Mouse (Mus musculus): ENCODE data around the gene Bcr.
"Not testable (repeated sequence)": the region's sequence is repeated elsewhere in the genome, so short reads cannot be mapped to it uniquely, and the experiment has no call there.

The Bcr gene

GRCm38 (mm10) chr10:75060217-75060842 lies at the start of gene Bcr:
Gene Bcr, plus strand, starts transcription at chr10:75060592.
- no peak for DNase-seq (ENCODE audit: extremely low read depth, low read depth)

GRCm38 (mm10) chr10:75010704-75011103 lies 49.7 kb upstream of the Bcr start:
- no peak for DNase-seq (ENCODE audit: extremely low read depth, low read depth)

- no peak for DNase-seq (ENCODE audit: extremely low read depth, low read depth)
Measured at GRCm38 (mm10) chr10:75015465-75015864, 44.9 kb upstream of the Bcr start.

GRCm38 (mm10) chr10:75016481-75016880 lies 43.9 kb upstream of the Bcr start:
- DNase-seq (ENCODE audit: extremely low read depth, low read depth): no peak

GRCm38 (mm10) chr10:75020271-75020670 lies 40.1 kb upstream of the Bcr start:
- DNase-seq (ENCODE audit: extremely low read depth, low read depth): no peak

GRCm38 (mm10) chr10:75021138-75021537 lies 39.3 kb upstream of the Bcr start:
- no peak for DNase-seq (ENCODE audit: extremely low read depth, low read depth)

- no peak for DNase-seq (ENCODE audit: extremely low read depth, low read depth)
Measured at GRCm38 (mm10) chr10:75026491-75026890, 33.9 kb upstream of the Bcr start.

- DNase-seq (ENCODE audit: extremely low read depth, low read depth): no peak
Measured at GRCm38 (mm10) chr10:75028743-75029142, 31.6 kb upstream of the Bcr start.

- no peak for DNase-seq (ENCODE audit: extremely low read depth, low read depth)
Measured at GRCm38 (mm10) chr10:75029677-75030076, 30.7 kb upstream of the Bcr start.

- DNase-seq (ENCODE audit: extremely low read depth, low read depth): no peak
Measured at GRCm38 (mm10) chr10:75030234-75030633, 30.2 kb upstream of the Bcr start.

- DNase-seq (ENCODE audit: extremely low read depth, low read depth): no peak
Measured at GRCm38 (mm10) chr10:75031345-75032114, 28.9 kb upstream of the Bcr start.

GRCm38 (mm10) chr10:75032395-75032794 lies 28.0 kb upstream of the Bcr start, which contains the start of gene Rsph14:
Gene Rsph14, minus strand, starts transcription at chr10:75032586.
- no peak for DNase-seq (ENCODE audit: extremely low read depth, low read depth)

- DNase-seq (ENCODE audit: extremely low read depth, low read depth): no peak
Measured at GRCm38 (mm10) chr10:75036883-75037379, 23.5 kb upstream of the Bcr start, which contains the start of gene Rab36. Gene Rab36, plus strand, starts transcription at chr10:75037058.

GRCm38 (mm10) chr10:75042060-75042459 lies 18.3 kb upstream of the Bcr start:
- not testable (repeated sequence) for DNase-seq (ENCODE audit: extremely low read depth, low read depth)

- no peak for DNase-seq (ENCODE audit: extremely low read depth, low read depth)
Measured at GRCm38 (mm10) chr10:75044459-75044858, 15.9 kb upstream of the Bcr start.

GRCm38 (mm10) chr10:75045831-75046230 lies 14.6 kb upstream of the Bcr start:
- no peak for DNase-seq (ENCODE audit: extremely low read depth, low read depth)

- DNase-seq (ENCODE audit: extremely low read depth, low read depth): no peak
Measured at GRCm38 (mm10) chr10:75048711-75049110, 11.7 kb upstream of the Bcr start.

- no peak for DNase-seq (ENCODE audit: extremely low read depth, low read depth)
Measured at GRCm38 (mm10) chr10:75051364-75052074, 8.9 kb upstream of the Bcr start.

GRCm38 (mm10) chr10:75052902-75053301 lies 7.5 kb upstream of the Bcr start:
- no peak for DNase-seq (ENCODE audit: extremely low read depth, low read depth)

- no peak for DNase-seq (ENCODE audit: extremely low read depth, low read depth)
Measured at GRCm38 (mm10) chr10:75053655-75054054, 6.7 kb upstream of the Bcr start.

- DNase-seq (ENCODE audit: extremely low read depth, low read depth): peak; percentile 16
Measured at GRCm38 (mm10) chr10:75054125-75054524, 6.3 kb upstream of the Bcr start.

GRCm38 (mm10) chr10:75055672-75056071 lies 4.7 kb upstream of the Bcr start:
- peak; percentile 44 for DNase-seq (ENCODE audit: extremely low read depth, low read depth)
